Mouse (Mus musculus): ENCODE measurements at regions not wholly inside any gene's neighbourhood (a gene's known extent, or its start where the extent isn't known, plus 50 kb on each side); places are given as distances from the start of the nearest gene placed in this dataset.

GRCm38 (mm10) chr16:93048418-93048932 lies 222.5 kb upstream of the Runx1 start:
- 84% methylated on average over 9 of the region's 9 CpGs for WGBS
- DNase-seq (ENCODE audit: low read depth, low spot score) = no peak

GRCm38 (mm10) chr16:93047594-93047993 lies 221.6 kb upstream of the Runx1 start:
- 81% methylated on average over 1 of the region's 1 CpGs for WGBS
- DNase-seq (ENCODE audit: low read depth, low spot score) = no peak

DNA sequence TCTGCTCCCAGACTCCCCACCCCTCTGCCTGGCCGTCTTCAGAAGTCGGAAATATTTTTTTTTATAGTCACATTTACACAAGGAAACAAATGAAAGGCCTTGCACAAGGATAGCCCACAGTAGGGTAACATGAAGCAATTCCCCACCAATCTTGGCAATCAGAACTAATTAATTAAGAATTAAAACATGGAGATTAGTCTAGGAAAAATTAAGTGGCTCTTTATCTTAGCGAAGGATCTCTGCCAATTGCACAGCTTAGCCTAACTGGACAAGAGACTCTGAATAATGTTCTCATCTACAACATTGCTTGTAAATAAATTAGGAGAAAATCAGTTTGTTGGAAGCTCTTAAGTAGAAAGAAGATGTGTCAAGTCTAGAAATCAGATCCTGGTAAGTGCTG lies 220.3 kb upstream of the Runx1 start:
- 71% methylated on average over 3 of the region's 3 CpGs for WGBS
- no peak for DNase-seq (ENCODE audit: low read depth, low spot score)

DNA sequence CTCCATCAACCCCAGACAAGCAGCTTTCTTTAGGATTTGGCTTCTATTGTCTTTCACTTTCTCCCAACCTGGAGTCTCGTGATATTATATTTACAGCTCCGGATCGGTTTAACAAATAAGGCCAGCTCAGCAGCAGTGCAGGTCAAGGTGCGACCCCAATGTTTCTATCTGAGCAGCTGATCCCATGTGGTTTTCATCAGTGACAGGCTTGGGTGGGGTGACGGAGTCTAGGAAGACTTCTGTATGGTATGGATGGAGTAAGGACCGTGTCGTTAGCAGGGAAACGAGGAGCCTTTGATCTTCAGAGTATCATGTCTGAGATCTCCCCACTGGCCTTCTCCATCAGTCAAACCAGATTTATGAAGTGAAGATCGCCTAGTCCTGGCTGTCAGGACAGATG lies 217.4 kb upstream of the Runx1 start:
- 33% methylated on average over 9 of the region's 9 CpGs for WGBS
- no peak for DNase-seq (ENCODE audit: low read depth, low spot score)

GRCm38 (mm10) chr16:93042941-93043340 lies 217.0 kb upstream of the Runx1 start:
- DNase-seq (ENCODE audit: low read depth, low spot score) = peak; percentile 39
- 24% methylated on average over 6 of the region's 6 CpGs for WGBS

DNA sequence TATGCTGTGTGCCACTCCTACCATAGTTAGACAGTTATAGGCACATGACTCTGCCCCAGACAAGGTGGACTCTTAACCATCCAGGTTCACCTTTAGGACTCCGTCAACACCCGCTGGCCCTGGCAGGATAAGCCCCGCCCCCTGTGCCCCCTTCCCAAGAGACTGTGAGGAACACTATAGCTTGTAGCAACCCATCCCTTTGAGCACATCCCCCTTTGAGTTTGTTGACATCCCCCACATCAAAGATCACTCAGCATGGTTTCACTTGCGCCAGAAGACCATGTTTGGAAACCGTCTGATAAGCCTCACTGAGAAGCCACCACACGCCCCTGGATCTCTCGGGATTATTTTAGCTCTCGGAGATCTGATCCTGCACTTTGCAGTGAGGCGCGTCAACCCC lies 216.5 kb upstream of the Runx1 start:
- DNase-seq (ENCODE audit: low read depth, low spot score) = no peak
- WGBS = 32% methylated on average over 10 of the region's 10 CpGs

DNA sequence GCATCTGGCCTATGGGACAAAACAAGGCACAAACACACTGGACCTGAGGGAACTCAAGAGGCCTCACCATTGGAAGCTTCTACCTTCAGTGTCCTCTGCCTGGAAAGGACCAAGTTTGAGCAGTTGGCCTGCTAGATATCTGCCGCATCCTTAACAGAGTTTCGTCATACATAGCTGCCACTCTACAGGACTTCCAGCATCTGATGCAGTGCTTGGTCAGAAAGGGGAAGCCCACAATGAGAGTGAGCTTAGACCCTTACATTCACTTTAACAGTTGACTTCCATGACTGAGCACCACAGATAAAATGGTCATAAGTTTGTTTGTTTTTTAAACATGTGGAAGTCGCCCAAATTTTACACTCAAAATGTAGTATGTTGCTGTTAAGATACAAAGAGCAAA lies 215.9 kb upstream of the Runx1 start:
- no peak for DNase-seq (ENCODE audit: low read depth, low spot score)
- 70% methylated on average over 3 of the region's 3 CpGs for WGBS

DNA sequence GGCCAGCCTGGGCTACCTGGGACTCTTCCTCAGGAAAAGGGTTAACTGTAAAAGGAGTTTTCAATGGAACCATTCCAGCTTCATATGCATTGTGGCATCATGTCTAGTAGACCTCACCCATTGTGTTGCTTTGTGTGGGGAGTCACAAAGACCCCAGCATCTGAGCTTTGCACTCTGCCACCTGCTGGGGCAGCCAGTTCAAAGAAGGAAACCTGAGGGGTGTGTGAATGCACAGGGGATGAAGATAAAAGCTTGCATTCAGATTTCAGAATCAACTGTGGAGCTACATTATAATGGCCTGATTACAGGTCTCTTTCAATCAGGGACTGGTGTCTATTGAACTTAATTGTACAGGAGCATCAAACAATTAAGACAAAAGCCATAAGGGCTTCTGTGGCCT lies 215.4 kb upstream of the Runx1 start:
- no peak for DNase-seq (ENCODE audit: low read depth, low spot score)

DNA sequence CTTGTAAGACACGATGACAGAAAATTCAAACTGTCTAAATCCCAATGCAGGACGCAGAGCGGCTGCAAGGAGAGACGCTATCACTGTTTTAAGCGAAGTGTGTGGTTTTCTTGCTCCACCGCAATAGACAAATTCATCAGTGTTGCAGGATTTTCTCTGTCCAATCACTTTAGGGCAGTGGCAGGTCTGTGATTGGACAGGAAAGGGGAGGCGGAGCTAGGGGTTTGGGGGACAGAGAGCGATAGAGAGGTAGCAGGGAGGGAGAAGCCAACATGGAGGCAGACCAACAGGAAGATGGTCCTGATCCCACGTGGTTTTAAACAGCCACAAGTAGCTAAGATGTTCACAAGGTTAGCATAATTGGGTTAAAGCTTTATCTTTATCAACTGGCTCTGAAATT lies 209.7 kb upstream of the Runx1 start:
- WGBS = 88% methylated on average over 9 of the region's 9 CpGs
- DNase-seq (ENCODE audit: low read depth, low spot score) = no peak

GRCm38 (mm10) chr16:93033943-93034342 lies 208.0 kb upstream of the Runx1 start:
- 92% methylated on average over 3 of the region's 3 CpGs for WGBS
- no peak for DNase-seq (ENCODE audit: low read depth, low spot score)

DNA sequence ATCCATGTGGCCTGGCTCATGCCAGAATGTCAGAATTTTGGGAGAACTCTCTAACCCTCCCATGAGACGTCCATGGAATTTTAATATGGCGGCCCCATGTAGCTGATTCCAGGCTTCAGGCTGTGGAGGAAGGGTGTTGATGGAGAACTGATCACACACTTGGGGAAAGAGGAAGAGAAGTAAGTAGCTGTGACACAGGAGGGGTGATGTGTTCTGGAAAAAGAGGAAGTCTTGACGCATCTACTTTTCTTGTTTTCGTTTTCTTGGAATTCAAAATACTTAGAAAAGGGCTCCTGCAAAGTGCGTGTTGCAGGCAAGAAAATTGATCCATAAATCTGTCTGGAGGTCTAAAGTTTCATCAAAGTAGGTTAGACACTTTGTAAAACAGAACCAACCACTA lies 205.7 kb upstream of the Runx1 start:
- DNase-seq (ENCODE audit: low read depth, low spot score) = no peak
- WGBS = 86% methylated on average over 5 of the region's 5 CpGs

DNA sequence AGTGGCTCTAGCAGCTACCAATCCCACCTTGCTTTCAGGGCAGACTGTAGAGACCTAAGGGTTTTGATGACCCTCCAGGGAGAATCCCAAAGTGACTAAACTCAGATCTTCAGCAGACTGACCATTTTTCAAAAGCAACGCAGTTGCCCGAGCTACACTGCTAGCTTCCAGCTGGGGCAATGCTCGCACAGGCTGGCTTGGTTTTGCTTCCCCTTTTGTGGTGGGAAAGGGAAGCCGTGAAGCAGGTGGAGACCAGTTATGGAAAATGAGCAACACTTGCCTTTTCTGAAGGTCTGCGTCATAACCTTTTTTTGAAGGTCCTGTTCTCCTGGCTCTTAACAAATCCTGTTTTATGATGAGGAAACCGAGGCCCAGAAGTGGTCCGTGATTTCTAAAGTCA lies 202.7 kb upstream of the Runx1 start:
- 82% methylated on average over 7 of the region's 7 CpGs for WGBS
- no peak for DNase-seq (ENCODE audit: low read depth, low spot score)

DNA sequence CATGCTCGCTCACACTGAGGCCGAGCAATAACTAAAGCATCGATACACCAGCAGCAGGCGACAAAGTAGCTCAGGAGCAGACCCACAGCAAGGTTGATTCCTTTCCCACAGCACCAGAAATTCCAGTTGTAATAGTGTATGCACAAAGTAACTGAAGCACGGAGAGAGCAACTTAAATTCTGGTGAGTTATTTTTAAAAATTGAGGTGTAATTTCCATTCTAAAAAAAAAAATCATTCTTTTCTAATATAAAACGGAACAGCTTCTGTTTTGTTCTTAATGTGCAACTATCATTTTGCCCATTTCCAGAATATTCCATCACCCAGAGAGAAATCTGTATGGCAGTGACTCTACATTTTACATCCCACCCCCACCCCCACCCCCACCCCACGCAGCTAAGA lies 202.1 kb upstream of the Runx1 start:
- WGBS = 84% methylated on average over 7 of the region's 7 CpGs
- DNase-seq (ENCODE audit: low read depth, low spot score) = no peak

DNA sequence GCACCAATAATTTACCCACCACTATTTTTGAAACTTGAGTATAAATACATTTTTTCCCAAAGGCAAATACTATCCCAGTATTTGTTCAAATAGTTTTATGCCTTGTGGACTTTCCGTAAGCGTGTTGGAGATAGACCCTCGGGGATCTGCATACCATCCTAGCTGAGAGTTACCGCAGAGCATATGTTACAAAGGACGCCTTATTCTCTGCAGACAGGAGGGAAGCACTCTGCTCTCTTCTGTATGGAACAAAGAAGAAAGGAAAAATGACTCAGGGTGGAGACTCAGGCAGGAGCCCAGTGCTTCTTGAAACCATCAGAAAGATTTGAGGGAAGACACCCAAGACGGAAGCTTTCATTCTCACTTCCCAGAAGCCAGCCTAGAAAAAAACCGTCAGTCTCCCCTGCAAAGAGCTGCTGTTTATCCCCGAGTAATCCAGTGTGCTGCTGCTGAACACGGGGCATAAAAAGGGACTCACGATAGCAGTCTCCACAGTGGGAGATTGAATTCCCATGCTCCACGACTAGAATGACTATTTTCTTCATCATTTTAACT lies 200.2 kb upstream of the Runx1 start:
- 61% methylated on average over 11 of the region's 11 CpGs for WGBS
- no peak for DNase-seq (ENCODE audit: low read depth, low spot score)

- WGBS = 78% methylated on average over 7 of the region's 7 CpGs
- no peak for DNase-seq (ENCODE audit: low read depth, low spot score)
These were observed 194.0 kb upstream of the Runx1 start for GRCm38 (mm10) chr16:93019800-93020555.

- WGBS = 69% methylated on average over 5 of the region's 5 CpGs
- DNase-seq (ENCODE audit: low read depth, low spot score) = no peak
These were observed 192.8 kb upstream of the Runx1 start for GRCm38 (mm10) chr16:93018766-93019165.

GRCm38 (mm10) chr16:93017025-93017424 lies 191.1 kb upstream of the Runx1 start:
- 92% methylated on average over 9 of the region's 9 CpGs for WGBS

GRCm38 (mm10) chr16:93015636-93016035 lies 189.7 kb upstream of the Runx1 start:
- no peak for DNase-seq (ENCODE audit: low read depth, low spot score)
- 73% methylated on average over 6 of the region's 6 CpGs for WGBS

More at GRCm38 (mm10) chr16:93017025-93017424, 191.1 kb upstream of the Runx1 start:
- DNase-seq (ENCODE audit: low read depth, low spot score) = no peak

DNA sequence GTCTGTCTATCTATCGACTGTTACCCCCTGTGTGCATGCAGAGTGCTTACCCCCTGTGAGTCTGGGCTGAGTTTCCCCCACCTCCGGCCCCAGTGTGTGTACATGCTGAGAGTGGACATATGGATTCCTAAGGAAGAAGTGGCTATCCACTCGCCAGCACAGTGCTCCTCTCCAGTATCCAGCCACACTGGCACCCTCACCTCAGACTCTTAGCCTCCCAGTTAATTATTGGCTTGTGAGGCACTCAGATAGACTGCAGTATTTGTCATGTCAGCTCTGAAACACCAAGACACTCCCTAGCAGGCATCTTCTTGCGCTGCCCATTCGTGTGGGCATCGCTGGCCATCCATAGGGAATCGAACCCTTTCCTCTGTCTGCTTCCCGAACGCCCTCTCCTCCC lies 189.0 kb upstream of the Runx1 start:
- WGBS = 72% methylated on average over 9 of the region's 9 CpGs
- DNase-seq (ENCODE audit: low read depth, low spot score) = no peak

GRCm38 (mm10) chr16:93013881-93014280 lies 187.9 kb upstream of the Runx1 start:
- no peak for DNase-seq (ENCODE audit: low read depth, low spot score)
- 21% methylated on average over 8 of the region's 8 CpGs for WGBS

GRCm38 (mm10) chr16:93013256-93013655 lies 187.3 kb upstream of the Runx1 start:
- DNase-seq (ENCODE audit: low read depth, low spot score) = no peak
- 44% methylated on average over 7 of the region's 7 CpGs for WGBS
